Mouse (Mus musculus) stomach, postnatal 0 days (tissue): ENCODE data around the gene Ccl28.

Experiments used
- CTCF ChIP-seq: IDR thresholded peaks from 2 replicates; pipeline ENCODE4 v1.5.1; 2016; ENCODE audit warnings: antibody characterized with exemption, low read depth, mild to moderate bottlenecking, moderate library complexity
- EP300 ChIP-seq: optimal IDR thresholded peaks from 2 replicates; pipeline ENCODE3; 2016; ENCODE audit warnings: antibody characterized with exemption

- TF ChIP-seq CTCF: no peak
- TF ChIP-seq EP300: no peak
These were observed 25.5 kb downstream of the Ccl28 start for GRCm38 (mm10) chr13:119648891-119649698.
